Mouse (Mus musculus) CH12.LX (cell line): Measurements from ENCODE around the gene Pcolce2. TPM values are rescaled to one million over a fixed set of nuclear protein-coding genes. Genes with fewer than 3 reads are reported as not detected.

Experiments used
- DNase-seq: peaks from one replicate; pipeline ENCODE4 v3.0.0-alpha.2; 2013; ENCODE audit errors: extremely low read depth
- H3K27ac ChIP-seq: 2 replicates; pipeline ENCODE4 v1.5.1; 2012; ENCODE audit warnings: low read depth, mild to moderate bottlenecking, control low read depth, moderate library complexity; ENCODE audit not compliant: insufficient read depth
- H3K27me3 ChIP-seq: replicated peaks from 2 replicates; pipeline ENCODE3; 2012; ENCODE audit warnings: inconsistent platforms
- H3K36me3 ChIP-seq, 2 experiments: replicated peaks in 1 of 2; 2 replicates each; pipeline versions ENCODE3 to v1.6.1; 2012; ENCODE audit warnings: inconsistent platforms in 1 of 2, low read length in 1 of 2, mild to moderate bottlenecking in 1 of 2, mixed read lengths in 1 of 2, moderate library complexity in 1 of 2; ENCODE audit not compliant: control insufficient read depth in 1 of 2, insufficient read depth in 1 of 2
- H3K4me1 ChIP-seq, 2 experiments: 2 replicates each; pipeline ENCODE4 v1.6.1; 2012; ENCODE audit warnings: inconsistent platforms in 1 of 2, moderate library complexity in 1 of 2; ENCODE audit not compliant: insufficient read depth in 2 of 2, control insufficient read depth in 1 of 2
- H3K4me2 ChIP-seq: 2 replicates; pipeline ENCODE4 v1.6.1; 2012; ENCODE audit warnings: low read depth, mild to moderate bottlenecking, control low read depth; ENCODE audit not compliant: poor library complexity, insufficient read depth, severe bottlenecking
- H3K4me3 ChIP-seq, 3 experiments: fragments of 150-350 bp in 1 of 3; sonication (generic) in 1 of 3; replicated peaks in 1 of 3; 2 replicates each; pipeline versions ENCODE3 to v1.5.1; 2011 to 2012; ENCODE audit warnings: low read depth in 2 of 3, low read length in 2 of 3, mild to moderate bottlenecking in 2 of 3, moderate library complexity in 2 of 3, control low read depth in 1 of 3, improper control_type of control experiment in 1 of 3, inconsistent platforms in 1 of 3, mixed read lengths in 1 of 3; ENCODE audit not compliant: poor library complexity in 1 of 3
- H3K79me2 ChIP-seq: replicated peaks from 2 replicates; pipeline ENCODE4 v1.6.1; 2012; ENCODE audit warnings: mild to moderate bottlenecking, moderate library complexity; ENCODE audit not compliant: control insufficient read depth, poor library complexity, insufficient read depth, severe bottlenecking; ENCODE audit errors: extremely low read depth
- H3K9ac ChIP-seq: 2 replicates; pipeline ENCODE4 v1.6.1; 2012; ENCODE audit warnings: low read depth, mild to moderate bottlenecking, control low read depth, moderate library complexity; ENCODE audit not compliant: insufficient read depth
- H3K9me3 ChIP-seq: replicated peaks from 2 replicates; pipeline ENCODE3; 2012; ENCODE audit warnings: low read length, inconsistent platforms, mixed read lengths
- BHLHE40 ChIP-seq: IDR thresholded peaks from 2 replicates; pipeline ENCODE4 v1.6.1; 2011; ENCODE audit warnings: mild to moderate bottlenecking, low read depth, low read length, improper control_type of control experiment
- CHD1 ChIP-seq: IDR thresholded peaks from 2 replicates; pipeline ENCODE4 v1.6.1; 2012; ENCODE audit warnings: low read depth, low read length, improper control_type of control experiment, inconsistent platforms
- CHD2 ChIP-seq: IDR thresholded peaks from 2 replicates; pipeline ENCODE4 v1.6.1; 2011; ENCODE audit warnings: low read length, improper control_type of control experiment
- CTCF ChIP-seq, 2 experiments: IDR thresholded peaks in 1 of 2; conservative IDR thresholded peaks in 1 of 2; 2 replicates each; pipeline ENCODE4 v1.5.1; 2011 to 2012; ENCODE audit warnings: low read depth in 2 of 2, low read length in 2 of 2, improper control_type of control experiment in 1 of 2, inconsistent platforms in 1 of 2, mild to moderate bottlenecking in 1 of 2, moderate library complexity in 1 of 2
- ELF1 ChIP-seq: IDR thresholded peaks from 2 replicates; pipeline ENCODE4 v1.6.1; 2014; ENCODE audit warnings: low read depth, mild to moderate bottlenecking, inconsistent platforms, low read length, improper control_type of control experiment
- EP300 ChIP-seq: IDR thresholded peaks from 2 replicates; pipeline ENCODE4 v1.6.1; 2011; ENCODE audit warnings: low read length, improper control_type of control experiment
- ETS1 ChIP-seq: conservative IDR thresholded peaks from 2 replicates; pipeline ENCODE4 v1.6.1; 2012; ENCODE audit warnings: low read depth, mild to moderate bottlenecking, inconsistent platforms, low read length, improper control_type of control experiment, moderate library complexity
- GABPA ChIP-seq: IDR thresholded peaks from 2 replicates; pipeline ENCODE4 v1.6.1; 2012; ENCODE audit warnings: low read depth, low read length, improper control_type of control experiment, inconsistent platforms; ENCODE audit not compliant: insufficient replicate concordance
- HCFC1 ChIP-seq: IDR thresholded peaks from 2 replicates; pipeline ENCODE4 v1.6.1; 2012; ENCODE audit warnings: low read depth, mild to moderate bottlenecking, inconsistent platforms, low read length, improper control_type of control experiment
- MAX ChIP-seq: IDR thresholded peaks from 2 replicates; pipeline ENCODE4 v1.6.1; 2011; ENCODE audit warnings: low read length, improper control_type of control experiment
- MXI1 ChIP-seq: IDR thresholded peaks from 2 replicates; pipeline ENCODE4 v1.6.1; 2011; ENCODE audit warnings: mild to moderate bottlenecking, low read depth, low read length, improper control_type of control experiment
- NELFE ChIP-seq: IDR thresholded peaks from 2 replicates; pipeline ENCODE4 v1.6.1; 2011; ENCODE audit warnings: low read depth, low read length, improper control_type of control experiment
- NRF1 ChIP-seq: IDR thresholded peaks from 2 replicates; pipeline ENCODE4 v1.6.1; 2014; ENCODE audit warnings: low read depth, mild to moderate bottlenecking, inconsistent platforms, low read length, improper control_type of control experiment, moderate library complexity
- PAX5 ChIP-seq: IDR thresholded peaks from 2 replicates; pipeline ENCODE4 v1.6.1; 2012; ENCODE audit warnings: low read length, inconsistent platforms, mixed read lengths
- POLR2A ChIP-seq: IDR thresholded peaks from 2 replicates; pipeline ENCODE4 v1.6.1; 2011; ENCODE audit warnings: low read depth, mild to moderate bottlenecking, improper control_type of control experiment, low read length
- POLR2AphosphoS2 ChIP-seq: IDR thresholded peaks from 2 replicates; pipeline ENCODE4 v1.6.1; 2011; ENCODE audit warnings: low read depth, low read length, improper control_type of control experiment
- RAD21 ChIP-seq: IDR thresholded peaks from 2 replicates; pipeline ENCODE4 v1.6.1; 2011; ENCODE audit warnings: low read depth, mild to moderate bottlenecking, low read length, improper control_type of control experiment, moderate library complexity
- SIN3A ChIP-seq: IDR thresholded peaks from 2 replicates; pipeline ENCODE4 v1.6.1; 2012; ENCODE audit warnings: low read length, improper control_type of control experiment, inconsistent platforms
- TBP ChIP-seq: conservative IDR thresholded peaks from 2 replicates; pipeline ENCODE4 v1.6.1; 2011; ENCODE audit warnings: low read depth, low read length, improper control_type of control experiment
- TCF12 ChIP-seq: IDR thresholded peaks from 2 replicates; pipeline ENCODE4 v1.6.1; 2014; ENCODE audit warnings: low read depth, mild to moderate bottlenecking, inconsistent platforms, low read length, improper control_type of control experiment
- USF2 ChIP-seq: conservative IDR thresholded peaks from 2 replicates; pipeline ENCODE4 v1.6.1; 2011; ENCODE audit warnings: low read depth, low read length, improper control_type of control experiment
- ZC3H11A ChIP-seq: IDR thresholded peaks from 2 replicates; pipeline ENCODE4 v1.6.1; 2012; ENCODE audit warnings: low read depth, mild to moderate bottlenecking, inconsistent platforms, low read length, improper control_type of control experiment
- ZKSCAN1 ChIP-seq: IDR thresholded peaks from 2 replicates; pipeline ENCODE4 v1.6.1; 2012; ENCODE audit warnings: low read depth, inconsistent platforms, low read length, improper control_type of control experiment, borderline replicate concordance
- dilution Hi-C: fragments of 300-500 bp; cut with MboI; formaldehyde crosslinking; loops from 2 replicates; pipeline ENCODE4 v1.14.3; 2020; ENCODE audit warnings: low sequenced_read_pairs; ENCODE audit not compliant: extremely low pct_unique_long_range_greater_than_20kb, extremely low pct_ligation_motif_present
- in situ Hi-C: fragments of 300-500 bp; cut with MboI; formaldehyde crosslinking; loops from 3 replicates; pipeline ENCODE4 v1.14.3; 2019; ENCODE audit warnings: low sequenced_read_pairs, low pct_ligation_motif_present, low pct_unique_long_range_greater_than_20kb, mixed read lengths
- polyA plus RNA-seq: library from polyadenylated mRNA; unstranded; fragments of >175 nt; gene quantifications from 2 replicates; pipeline ENCODE4 v1.2.1, GENCODE M21; 2012; ENCODE audit warnings: low read depth; ENCODE audit not compliant: insufficient read length
- total RNA-seq, 2 experiments: library from RNA; depleted of rRNA; stranded (reverse); fragments of 300-350 nt in 1 of 2; fragments of >200 nt in 1 of 2; gene quantifications; 2 replicates each; pipeline ENCODE4 v1.2.3; 2012 to 2014

The Pcolce2 gene
- total and polyA plus RNA-seq, 3 experiments, result 0.04 TPM; not detected in 2

DNA sequence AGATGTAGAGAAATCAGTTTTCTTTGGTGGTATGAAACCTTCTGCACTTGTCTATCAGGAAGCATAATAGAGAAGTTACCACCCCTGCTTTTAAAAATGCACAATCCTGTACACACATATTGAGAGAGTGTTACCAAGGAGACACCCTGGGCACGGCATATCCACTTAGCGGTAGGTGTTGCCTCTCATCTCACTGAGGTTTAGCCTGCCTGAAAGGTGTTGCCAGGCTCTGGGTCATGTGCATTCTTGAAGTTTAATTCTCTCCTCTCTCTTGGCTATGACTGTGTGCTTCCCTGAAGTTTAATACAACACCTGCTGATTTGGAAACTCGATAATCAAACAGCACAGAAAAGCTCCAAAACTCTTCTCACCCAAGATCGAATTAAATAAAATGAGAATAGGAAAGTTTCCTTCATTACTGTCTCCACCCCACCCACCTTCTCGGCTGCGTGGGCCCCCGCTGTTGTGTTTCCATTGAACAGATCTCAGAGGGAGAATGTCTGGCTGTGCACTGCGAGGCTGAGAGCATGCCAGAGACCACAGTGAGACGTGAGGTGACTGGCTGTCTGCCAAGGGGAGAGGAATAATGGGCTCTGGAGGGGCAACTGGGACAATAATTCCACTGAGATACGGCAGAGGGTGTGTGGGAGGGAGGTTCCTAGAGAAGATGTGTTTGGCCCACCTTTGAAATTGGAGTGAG lies 27.0 kb downstream of the Pcolce2 start:
- Histone ChIP-seq H3K9me3 (no peaks in the 10 kb centered on the region), H3K36me3 (no peaks in the 10 kb centered on the region), H3K79me2 (no peaks in the 10 kb centered on the region), H3K27me3 (no peaks in the 10 kb centered on the region), H3K27ac (no peak overlapping the region), H3K9ac (no peak overlapping the region), H3K4me2 (no peak overlapping the region), H3K4me3 (no peak overlapping the region), H3K4me1 (no peaks in the 10 kb centered on the region; a peak in 1 of 4 replicates)
- DNase-seq, result no peak
- in situ Hi-C loops, result no loop called here
- dilution Hi-C loops, result no loop called here
- TF ChIP-seq ZC3H11A (no peak), MAX (no peak), NELFE (no peak), CTCF (conservative IDR thresholded peaks at IDR 0.05 in 1 of 2, IDR thresholded peaks at IDR 0.05 in 1 of 2; ENCODE audit: low read depth in 2 of 2, low read length in 2 of 2) (no peak), POLR2AphosphoS2 (no peak), BHLHE40 (no peak), TCF12 (no peak), USF2 (no peak), MXI1 (no peak), GABPA (no peak), ELF1 (no peak), RAD21 (no peak), POLR2A (no peak), NRF1 (no peak), CHD1 (no peak), CHD2 (no peak), SIN3A (no peak), EP300 (no peak), ZKSCAN1 (no peak), PAX5 (no peak)

DNA sequence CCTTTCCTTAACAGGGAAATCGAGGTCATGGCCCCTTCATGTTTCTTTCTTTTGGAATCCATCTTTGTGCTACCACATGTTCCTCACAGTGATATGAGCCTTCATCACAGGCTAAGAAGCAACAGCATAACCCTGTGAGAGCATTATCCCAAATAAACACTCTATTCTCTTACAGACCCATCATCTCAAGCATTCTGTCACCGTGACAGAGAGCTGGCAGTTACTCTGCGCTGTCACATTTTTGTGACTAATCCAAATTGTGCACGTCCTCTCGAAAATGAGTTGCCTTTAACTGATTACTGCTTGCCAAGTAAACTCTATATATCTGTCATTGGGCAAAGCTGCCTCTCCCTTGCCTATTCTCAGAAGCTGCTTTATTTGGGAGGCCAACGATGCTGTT lies 28.4 kb downstream of the Pcolce2 start:
- TF ChIP-seq ELF1, result no peak
- TF ChIP-seq ZC3H11A, result no peak
- TF ChIP-seq HCFC1, result no peak
- no peak for TF ChIP-seq ETS1
- no peak for TF ChIP-seq POLR2A
- no peak for TF ChIP-seq BHLHE40
- no peak for TF ChIP-seq TBP
- H3K9me3 ChIP-seq, result no peaks in the 10 kb centered on the region
- no peak overlapping the region for H3K4me2 ChIP-seq
- in situ Hi-C loops (no loop called here), dilution Hi-C loops (no loop called here)
- H3K27ac ChIP-seq, result no peak overlapping the region
- no peak overlapping the region for H3K9ac ChIP-seq
- no peaks in the 10 kb centered on the region for H3K4me1 ChIP-seq
- H3K4me3 ChIP-seq, result no peak overlapping the region
- no peak for DNase-seq
- no peaks in the 10 kb centered on the region for H3K36me3 ChIP-seq
- no peaks in the 10 kb centered on the region for H3K27me3 ChIP-seq
- H3K79me2 ChIP-seq, result no peaks in the 10 kb centered on the region
